Mouse (Mus musculus): Measurements from ENCODE around the gene Stard3. TPM values are rescaled to one million over a fixed set of nuclear protein-coding genes. Genes with fewer than 3 reads are reported as not detected.

Gene Stard3
- total and polyA plus RNA-seq, 2 experiments from 2014 or later: 31.6 to 36.2 TPM

DNA sequence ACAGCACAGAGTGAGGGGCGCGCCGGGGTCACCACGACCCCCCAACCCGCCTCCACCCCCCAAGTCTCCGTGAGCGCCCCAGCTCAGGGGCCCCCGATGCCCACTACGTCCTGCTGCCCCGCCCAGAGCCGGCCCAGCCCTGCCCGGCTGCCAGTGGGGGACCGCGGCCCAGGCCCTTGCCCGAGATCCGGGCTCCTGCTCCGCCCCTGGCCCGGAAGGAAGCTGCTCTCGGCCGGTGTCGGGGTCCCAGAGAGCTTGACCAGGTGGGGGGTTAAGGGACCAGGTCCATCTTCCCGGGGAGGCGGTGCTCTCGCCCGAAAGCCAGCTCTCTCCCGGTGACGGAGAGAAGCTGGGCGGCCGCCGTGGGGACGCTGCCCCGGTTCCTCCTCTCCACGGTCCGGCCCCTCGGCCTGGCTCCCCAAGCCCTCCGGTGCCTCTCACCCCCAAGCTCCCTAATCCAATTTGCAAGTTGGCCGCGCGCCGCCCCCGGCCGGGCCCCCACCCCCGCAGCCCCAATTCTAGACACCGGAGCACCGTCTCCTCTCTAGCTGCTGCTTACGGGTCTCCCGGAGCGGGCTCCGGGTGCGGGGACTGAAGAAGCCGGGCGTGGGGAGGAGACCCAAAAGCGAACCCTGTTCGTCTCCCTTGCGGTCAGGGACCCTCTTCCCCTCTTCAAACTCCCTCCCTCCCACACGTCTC, 29.6 kb upstream of the Stard3 start:
- H3K27me3 ChIP-seq (ENCODE audit: insufficient read depth, low read length): peaks cover 24% of the 10 kb centered on the region
- TF ChIP-seq CTCF (IDR thresholded peaks at IDR 0.05; ENCODE audit: low read depth): no peak
- ATAC-seq (0 out of 2 replicates have a peak, but pooled peaks have one; percentile 2), DNase-seq (peak; percentile 66)
- peak overlapping the region; percentile 54 for H3K4me3 ChIP-seq (ENCODE audit: low read depth, low read length)
- peak overlapping the region; percentile 95 for H3K27ac ChIP-seq (ENCODE audit: low read depth, low read length)
- H3K4me2 ChIP-seq (ENCODE audit: low read depth): peak overlapping the region; percentile 45
- H3K9me3 ChIP-seq (ENCODE audit: low read length): no peaks in the 10 kb centered on the region
- peak overlapping the region; percentile 84 for H3K9ac ChIP-seq
- WGBS: 3% methylated on average over 53 of the region's 56 CpGs
- peaks cover 9% of the 10 kb centered on the region for H3K36me3 ChIP-seq (ENCODE audit: insufficient read depth)
- peaks cover 3% of the 10 kb centered on the region; the same call in 1 of the 2 replicates for H3K4me1 ChIP-seq (ENCODE audit: insufficient read depth)

- WGBS: 1% methylated on average over 36 of the region's 38 CpGs
Measured at GRCm38 (mm10) chr11:98329081-98329959, 28.8 kb upstream of the Stard3 start, which contains the start of gene Neurod2. Gene Neurod2 (minus strand): TSS chr11:98329648.

DNA sequence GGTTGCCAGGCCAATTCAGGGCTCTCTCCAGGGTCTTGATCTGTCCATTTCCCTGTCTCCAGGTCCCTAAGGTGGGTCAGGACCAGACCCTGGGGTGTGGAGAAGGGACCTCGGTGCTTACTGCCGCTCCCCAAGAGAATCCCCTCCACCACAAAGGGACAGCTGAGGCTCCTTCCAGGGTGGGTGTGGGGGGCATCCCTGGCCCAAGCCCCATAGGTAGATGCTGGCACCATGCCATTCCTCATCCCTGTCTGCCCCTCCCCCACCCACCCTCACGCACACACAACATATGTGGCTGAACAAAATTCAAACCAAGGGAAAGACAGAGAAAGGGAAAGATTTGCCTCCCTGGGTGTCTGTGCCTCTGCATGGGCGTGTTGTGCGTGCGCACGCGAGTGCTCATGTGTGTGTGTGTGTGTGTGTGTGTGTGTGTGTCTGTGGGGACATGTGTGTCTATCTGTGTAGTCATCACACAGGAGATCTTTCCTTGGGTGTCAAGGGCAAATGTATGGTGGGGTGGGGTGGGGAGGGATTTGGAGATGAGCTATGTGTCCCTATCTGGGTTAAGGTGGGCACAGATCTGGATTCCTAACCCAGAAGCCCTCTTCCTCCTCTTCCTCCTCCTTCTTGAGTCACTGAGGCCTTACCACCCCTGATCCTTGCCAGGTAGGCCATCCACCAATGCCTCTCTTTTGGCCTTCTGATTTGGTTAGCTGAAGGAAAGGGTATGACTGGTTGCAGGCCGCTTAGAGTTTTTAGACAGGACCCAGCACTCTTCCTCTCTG, 28.0 kb upstream of the Stard3 start:
- Histone ChIP-seq H3K9me3 (ENCODE audit: low read length) (no peaks in the 10 kb centered on the region), H3K9ac (peak overlapping the region; percentile 84), H3K4me2 (ENCODE audit: low read depth) (peak overlapping the region; percentile 41), H3K4me3 (ENCODE audit: low read depth, low read length) (peak overlapping the region; percentile 54), H3K27ac (ENCODE audit: low read depth, low read length) (peak overlapping the region; percentile 95), H3K4me1 (ENCODE audit: insufficient read depth) (peaks cover 18% of the 10 kb centered on the region), H3K27me3 (ENCODE audit: insufficient read depth, low read length) (peaks cover 20% of the 10 kb centered on the region), H3K36me3 (ENCODE audit: insufficient read depth) (peaks cover 9% of the 10 kb centered on the region)
- no peak for ATAC-seq
- 22% methylated on average over 9 of the region's 9 CpGs for WGBS
- no peak for DNase-seq
- no peak for TF ChIP-seq CTCF (IDR thresholded peaks at IDR 0.05; ENCODE audit: low read depth)

More at GRCm38 (mm10) chr11:98329081-98329959, 28.8 kb upstream of the Stard3 start, which contains the start of gene Neurod2:
- peak within 1 kb of the TSS; percentile 45 for H3K4me2 ChIP-seq (ENCODE audit: low read depth)
- H3K27me3 ChIP-seq (ENCODE audit: insufficient read depth, low read length): peaks cover 20% of the 10 kb centered on the region
- peak within 1 kb of the TSS; percentile 84 for H3K9ac ChIP-seq
- H3K4me1 ChIP-seq (ENCODE audit: insufficient read depth): peaks cover 11% of the 10 kb centered on the region
- DNase-seq: peak; percentile 94
- peaks cover 9% of the 10 kb centered on the region for H3K36me3 ChIP-seq (ENCODE audit: insufficient read depth)
- no peaks in the 10 kb centered on the region for H3K9me3 ChIP-seq (ENCODE audit: low read length)
- TF ChIP-seq CTCF (IDR thresholded peaks at IDR 0.05; ENCODE audit: low read depth): no peak
- H3K4me3 ChIP-seq (ENCODE audit: low read depth, low read length): peak within 1 kb of the TSS; percentile 54
- ATAC-seq: peak; percentile 85
- peak within 1 kb of the TSS; percentile 95 for H3K27ac ChIP-seq (ENCODE audit: low read depth, low read length)

DNA sequence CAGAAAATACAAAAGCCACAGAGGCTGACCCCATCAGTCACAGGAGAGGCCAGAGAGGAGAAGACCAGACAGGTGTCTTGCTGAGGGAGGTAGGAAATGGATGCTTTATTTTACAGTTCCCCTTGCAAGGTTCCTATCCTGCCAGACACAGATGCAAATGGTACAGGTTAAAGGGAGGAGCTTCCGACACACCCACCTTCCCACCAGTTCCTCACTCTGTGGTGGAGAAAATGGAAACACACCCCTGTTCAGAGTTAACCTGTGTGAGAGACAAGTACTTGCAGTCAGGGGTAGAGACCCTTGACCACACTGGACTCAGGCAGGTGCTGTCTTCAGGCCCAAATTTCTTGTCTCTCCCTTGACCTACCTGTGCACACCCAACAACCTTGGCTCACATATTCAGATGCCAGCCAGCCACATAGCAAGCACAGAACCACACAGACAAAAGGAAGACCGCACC, 27.4 kb upstream of the Stard3 start:
- peaks cover 9% of the 10 kb centered on the region for H3K36me3 ChIP-seq (ENCODE audit: insufficient read depth)
- no peak for TF ChIP-seq CTCF (IDR thresholded peaks at IDR 0.05; ENCODE audit: low read depth)
- H3K4me1 ChIP-seq (ENCODE audit: insufficient read depth): peaks cover 18% of the 10 kb centered on the region
- DNase-seq (no peak), ATAC-seq (no peak)
- WGBS: 59% methylated on average over 2 of the region's 2 CpGs
- H3K27me3 ChIP-seq (ENCODE audit: insufficient read depth, low read length): peaks cover 14% of the 10 kb centered on the region
- peak overlapping the region; percentile 95 for H3K27ac ChIP-seq (ENCODE audit: low read depth, low read length)
- H3K9ac ChIP-seq: no peak overlapping the region; the same call in 1 of the 2 replicates
- H3K4me3 ChIP-seq (ENCODE audit: low read depth, low read length): no peak overlapping the region
- no peaks in the 10 kb centered on the region for H3K9me3 ChIP-seq (ENCODE audit: low read length)
- H3K4me2 ChIP-seq (ENCODE audit: low read depth): no peak overlapping the region

DNA sequence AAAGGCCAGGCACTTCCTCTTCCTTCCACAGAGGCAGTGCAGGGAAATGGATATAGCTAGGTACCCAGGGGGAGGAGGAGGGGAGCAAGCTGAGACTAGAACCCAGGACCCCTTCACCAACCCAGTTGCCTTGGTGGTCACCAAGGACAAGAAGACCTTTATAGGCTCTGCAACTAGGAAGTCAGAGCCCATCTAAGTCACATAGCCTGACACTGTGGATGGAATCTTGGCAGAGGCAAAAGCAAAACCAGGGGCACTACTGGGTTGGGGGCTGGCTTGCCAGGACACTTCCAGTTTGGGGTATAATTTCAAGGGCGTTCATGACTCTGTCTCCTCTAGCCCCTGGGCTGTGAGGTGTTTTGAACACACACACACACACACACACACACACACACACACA, 26.8 kb upstream of the Stard3 start:
- Histone ChIP-seq H3K9ac (no peak overlapping the region), H3K36me3 (ENCODE audit: insufficient read depth) (peaks cover 9% of the 10 kb centered on the region), H3K4me3 (ENCODE audit: low read depth, low read length) (no peak overlapping the region), H3K4me2 (ENCODE audit: low read depth) (no peak overlapping the region), H3K27me3 (ENCODE audit: insufficient read depth, low read length) (peaks cover 14% of the 10 kb centered on the region), H3K9me3 (ENCODE audit: low read length) (no peaks in the 10 kb centered on the region), H3K4me1 (ENCODE audit: insufficient read depth) (peaks cover 18% of the 10 kb centered on the region), H3K27ac (ENCODE audit: low read depth, low read length) (no peak overlapping the region)
- DNase-seq (no peak), ATAC-seq (no peak)
- WGBS: 35% methylated on average over 1 of the region's 1 CpGs
- TF ChIP-seq CTCF (IDR thresholded peaks at IDR 0.05; ENCODE audit: low read depth): no peak

GRCm38 (mm10) chr11:98332186-98332585, 26.0 kb upstream of the Stard3 start:
- peaks cover 18% of the 10 kb centered on the region for H3K4me1 ChIP-seq (ENCODE audit: insufficient read depth)
- no peak for ATAC-seq

More at GRCm38 (mm10) chr11:98332186-98332585, 26.0 kb upstream of the Stard3 start:
- Histone ChIP-seq H3K36me3 (ENCODE audit: insufficient read depth) (peaks cover 8% of the 10 kb centered on the region), H3K4me2 (ENCODE audit: low read depth) (no peak overlapping the region), H3K9ac (no peak overlapping the region), H3K9me3 (ENCODE audit: low read length) (no peaks in the 10 kb centered on the region), H3K4me3 (ENCODE audit: low read depth, low read length) (no peak overlapping the region), H3K27ac (ENCODE audit: low read depth, low read length) (no peak overlapping the region), H3K27me3 (ENCODE audit: insufficient read depth, low read length) (peaks cover 18% of the 10 kb centered on the region)
- WGBS: 86% methylated on average over 3 of the region's 3 CpGs
- no peak for DNase-seq
- 0 out of 2 replicates have a peak, but pooled peaks have one; percentile 22 for TF ChIP-seq CTCF (IDR thresholded peaks at IDR 0.05; ENCODE audit: low read depth)
